Mouse (Mus musculus): ENCODE measurements around the gene Krtap5-4. TPM values are rescaled to one million over a fixed set of nuclear protein-coding genes. Genes with fewer than 3 reads are reported as not detected.
A peak's percentile ranks its signal among the peaks of the same experiment; 100 is the strongest.
"Not testable (repeated sequence)": the region's sequence is repeated elsewhere in the genome, so short reads cannot be mapped to it uniquely, and the experiment has no call there.

The Krtap5-4 gene
- not detected for polyA plus RNA-seq (2012; fragmentation: generic; extraction: Trizol)

- Histone ChIP-seq H3K79me2 (ENCODE audit: control insufficient read depth, insufficient read depth) (no peaks in the 10 kb centered on the region), H3ac (ENCODE audit: control insufficient read depth, insufficient read length) (no peak within 1 kb of the TSS), H3K27me3 (ENCODE audit: control insufficient read depth, insufficient read depth, insufficient read length) (peaks cover 3% of the 10 kb centered on the region), H3K4me2 (ENCODE audit: low read depth) (no peak within 1 kb of the TSS), H3K4me3 (no peak within 1 kb of the TSS), H3K36me3 (ENCODE audit: control insufficient read depth, insufficient read depth) (no peaks in the 10 kb centered on the region)
- TF ChIP-seq USF1 (IDR thresholded peaks at IDR 0.05; ENCODE audit: low read depth) (no peak), MYOD1 (IDR thresholded peaks at IDR 0.05; ENCODE audit: control insufficient read depth in 1 of 3, insufficient read length in 2 of 3, low read depth in 2 of 3) (peak in 1 of 3 experiments; percentile 27)
Observed at GRCm38 (mm10) chr7:142303249-142303648, at the start of gene Krtap5-4. TSS of gene Krtap5-4 (plus strand) at chr7:142303549.

GRCm38 (mm10) chr7:142255517-142255916 lies 47.8 kb upstream of the Krtap5-4 start:
- Histone ChIP-seq H3K79me2 (ENCODE audit: control insufficient read depth, insufficient read depth) (no peaks in the 10 kb centered on the region), H3K4me2 (ENCODE audit: low read depth) (no peak overlapping the region), H3ac (ENCODE audit: control insufficient read depth, insufficient read length) (no peak overlapping the region), H3K4me3 (no peak overlapping the region), H3K36me3 (ENCODE audit: control insufficient read depth, insufficient read depth) (no peaks in the 10 kb centered on the region), H3K27me3 (ENCODE audit: control insufficient read depth, insufficient read depth, insufficient read length) (no peaks in the 10 kb centered on the region)
- TF ChIP-seq MAX (IDR thresholded peaks at IDR 0.05; ENCODE audit: low read depth), result no peak
- TF ChIP-seq E2F4 (IDR thresholded peaks at IDR 0.05; ENCODE audit: insufficient read depth), result no peak
- no peak for TF ChIP-seq POLR2A (IDR thresholded peaks at IDR 0.05; ENCODE audit: insufficient read length, low read depth)

GRCm38 (mm10) chr7:142258254-142258653 lies 45.1 kb upstream of the Krtap5-4 start, which contains the start of gene Gm2431:
TSS of gene Gm2431 (minus strand) at chr7:142258354.
- not testable (repeated sequence) for H3ac ChIP-seq (ENCODE audit: control insufficient read depth, insufficient read length); H3K27me3 ChIP-seq (ENCODE audit: control insufficient read depth, insufficient read depth, insufficient read length); H3K4me2 ChIP-seq (ENCODE audit: low read depth); H3K79me2 ChIP-seq (ENCODE audit: control insufficient read depth, insufficient read depth); H3K4me3 ChIP-seq; H3K36me3 ChIP-seq (ENCODE audit: control insufficient read depth, insufficient read depth)

- not testable (repeated sequence) for H3K36me3 ChIP-seq (ENCODE audit: control insufficient read depth, insufficient read depth); H3K4me2 ChIP-seq (ENCODE audit: low read depth); H3K27me3 ChIP-seq (ENCODE audit: control insufficient read depth, insufficient read depth, insufficient read length); H3K4me3 ChIP-seq; H3ac ChIP-seq (ENCODE audit: control insufficient read depth, insufficient read length); H3K79me2 ChIP-seq (ENCODE audit: control insufficient read depth, insufficient read depth)
Observed at GRCm38 (mm10) chr7:142274263-142274662, 29.1 kb upstream of the Krtap5-4 start, which contains the start of gene Gm4559. TSS of gene Gm4559 (minus strand) at chr7:142274363.

GRCm38 (mm10) chr7:142278183-142278582 lies 25.2 kb upstream of the Krtap5-4 start:
- H3ac ChIP-seq (ENCODE audit: control insufficient read depth, insufficient read length); H3K79me2 ChIP-seq (ENCODE audit: control insufficient read depth, insufficient read depth); H3K36me3 ChIP-seq (ENCODE audit: control insufficient read depth, insufficient read depth); H3K4me2 ChIP-seq (ENCODE audit: low read depth); H3K4me3 ChIP-seq; H3K27me3 ChIP-seq (ENCODE audit: control insufficient read depth, insufficient read depth, insufficient read length): not testable (repeated sequence)

GRCm38 (mm10) chr7:142279291-142279690 lies 24.1 kb upstream of the Krtap5-4 start:
- H3ac ChIP-seq (ENCODE audit: control insufficient read depth, insufficient read length); H3K79me2 ChIP-seq (ENCODE audit: control insufficient read depth, insufficient read depth); H3K27me3 ChIP-seq (ENCODE audit: control insufficient read depth, insufficient read depth, insufficient read length); H3K36me3 ChIP-seq (ENCODE audit: control insufficient read depth, insufficient read depth); H3K4me2 ChIP-seq (ENCODE audit: low read depth); H3K4me3 ChIP-seq: not testable (repeated sequence)

- not testable (repeated sequence) for H3ac ChIP-seq (ENCODE audit: control insufficient read depth, insufficient read length); H3K4me2 ChIP-seq (ENCODE audit: low read depth); H3K79me2 ChIP-seq (ENCODE audit: control insufficient read depth, insufficient read depth); H3K36me3 ChIP-seq (ENCODE audit: control insufficient read depth, insufficient read depth); H3K27me3 ChIP-seq (ENCODE audit: control insufficient read depth, insufficient read depth, insufficient read length); H3K4me3 ChIP-seq
Observed at GRCm38 (mm10) chr7:142282847-142283246, 20.5 kb upstream of the Krtap5-4 start.

GRCm38 (mm10) chr7:142284023-142284591 lies 19.2 kb upstream of the Krtap5-4 start:
- H3K27me3 ChIP-seq (ENCODE audit: control insufficient read depth, insufficient read depth, insufficient read length), result peaks cover 4% of the 10 kb centered on the region
- H3K4me3 ChIP-seq, result peak overlapping the region; percentile 49
- H3K36me3 ChIP-seq (ENCODE audit: control insufficient read depth, insufficient read depth), result no peaks in the 10 kb centered on the region
- no peak overlapping the region for H3ac ChIP-seq (ENCODE audit: control insufficient read depth, insufficient read length)
- no peak for TF ChIP-seq SRF (IDR thresholded peaks at IDR 0.05; ENCODE audit: control insufficient read depth, insufficient read length, low read depth)
- no peak for TF ChIP-seq REST (IDR thresholded peaks at IDR 0.05; ENCODE audit: insufficient read depth, insufficient read length)
- TF ChIP-seq TCF3 (IDR thresholded peaks at IDR 0.05; ENCODE audit: insufficient read length, low read depth), result no peak
- TF ChIP-seq TCF12 (IDR thresholded peaks at IDR 0.05; ENCODE audit: insufficient read depth, poor library complexity, severe bottlenecking), result no peak
- TF ChIP-seq E2F4 (IDR thresholded peaks at IDR 0.05; ENCODE audit: insufficient read depth), result no peak
- TF ChIP-seq MYOD1 (IDR thresholded peaks at IDR 0.05; ENCODE audit: control insufficient read depth in 1 of 3, insufficient read length in 2 of 3, low read depth in 2 of 3), result no peak
- no peak for TF ChIP-seq USF1 (IDR thresholded peaks at IDR 0.05; ENCODE audit: low read depth)
- TF ChIP-seq MAX (IDR thresholded peaks at IDR 0.05; ENCODE audit: low read depth), result no peak
- no peak for TF ChIP-seq POLR2AphosphoS2 (IDR thresholded peaks at IDR 0.05; ENCODE audit: insufficient read length, low read depth)
- no peak for TF ChIP-seq POLR2A (IDR thresholded peaks at IDR 0.05; ENCODE audit: insufficient read length, low read depth)
- no peak for TF ChIP-seq MYOG (IDR thresholded peaks at IDR 0.05; ENCODE audit: control insufficient read depth in 1 of 3, insufficient read depth in 1 of 3, insufficient read length in 2 of 3, low read depth in 2 of 3)
- no peak for TF ChIP-seq CEBPB (IDR thresholded peaks at IDR 0.05; ENCODE audit: insufficient read depth, poor library complexity, severe bottlenecking)
- no peaks in the 10 kb centered on the region for H3K79me2 ChIP-seq (ENCODE audit: control insufficient read depth, insufficient read depth)
- H3K4me2 ChIP-seq (ENCODE audit: low read depth), result peak overlapping the region; percentile 99
